Mouse (Mus musculus) small intestine, adult 2 months (tissue): ENCODE results near the gene Prr5l.

Source experiments
- CTCF ChIP-seq: fragments of 200-500 bp; IDR thresholded peaks from 2 replicates; pipeline ENCODE4 v1.5.1; 2012; ENCODE audit warnings: low read depth, mild to moderate bottlenecking, control low read depth, inconsistent platforms, low read length, moderate library complexity, mixed read lengths; ENCODE audit not compliant: insufficient replicate concordance, insufficient read length; ENCODE audit errors: extremely low read depth
- POLR2A ChIP-seq: fragments of 200-500 bp; IDR thresholded peaks from 2 replicates; pipeline ENCODE4 v1.6.1; 2012; ENCODE audit warnings: low read depth, mild to moderate bottlenecking, control low read depth, inconsistent platforms, low read length, moderate library complexity

DNA sequence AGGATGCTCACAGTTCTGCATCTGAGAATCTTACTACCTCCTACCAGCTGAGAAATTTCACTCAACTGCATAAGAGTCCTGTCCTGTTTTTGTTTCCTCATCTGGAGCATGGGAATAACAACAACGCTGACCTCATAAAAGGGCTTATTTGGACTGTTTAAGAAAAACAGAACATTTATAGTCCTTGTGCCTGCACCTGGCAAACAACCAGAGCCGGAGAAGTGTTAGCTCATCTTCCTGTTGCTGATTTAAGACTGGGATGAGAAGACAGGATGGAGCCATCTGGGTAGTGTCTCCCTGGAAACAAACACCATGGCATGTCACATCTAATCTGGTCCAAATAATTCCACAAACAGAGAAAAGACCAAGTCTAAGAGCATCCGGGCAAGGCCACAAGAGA is 149.3 kb downstream of the Prr5l start:
- TF ChIP-seq POLR2A: no peak
- TF ChIP-seq CTCF: no peak
